In the genomic region with DNA sequence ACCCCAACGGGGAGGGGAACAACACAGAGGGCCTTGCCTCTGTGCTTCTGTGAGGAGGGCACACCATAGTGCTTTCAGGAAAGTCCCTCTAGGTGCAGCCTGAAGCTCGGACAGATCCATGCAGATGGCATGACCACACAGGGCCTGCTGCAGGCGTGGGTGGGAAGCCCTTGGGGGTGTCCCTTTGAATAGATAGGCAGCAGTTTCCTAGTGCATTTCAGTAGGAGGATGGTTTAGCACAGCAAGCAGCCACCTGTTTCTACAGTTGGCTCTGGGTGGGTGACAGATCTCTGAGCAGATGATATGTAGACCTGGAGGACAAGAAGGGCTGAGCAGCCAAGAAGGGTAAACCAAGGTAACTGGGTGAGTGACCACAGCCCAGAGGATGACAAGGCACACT, we compare ENCODE assay signal across 26 mouse cellular contexts.
A peak's percentile ranks its signal among the peaks of the same experiment; 100 is the strongest.
DNase-seq lines count a peak whose midpoint lies in the region; ATAC-seq lines count a peak whose summit lies in the region.
"Had no signal": no experiment of that assay in that cellular context is flagged by ENCODE, and none has a peak within 500 bp of the region (broad histone marks: within the 10 kb centered on the region; RNA-seq: fewer than 3 reads in every experiment).

No protein-coding gene starts in this region.

- no peaks in the 10 kb centered on the region for H3K9me3 ChIP-seq in embryonic facial prominence, embryonic 15.5 days (replicated peaks)
- no peaks in the 10 kb centered on the region for H3K9me3 ChIP-seq in embryonic facial prominence, embryonic 10.5 days
- H3K9me3 ChIP-seq: embryonic facial prominence, embryonic 12.5 days; forebrain, embryonic 12.5 days; forebrain, embryonic 15.5 days; heart, embryonic 12.5 days; heart, embryonic 15.5 days had no signal

- H3K9ac ChIP-seq in embryonic facial prominence, embryonic 15.5 days: no peak overlapping the region
- H3K9ac ChIP-seq: embryonic facial prominence, embryonic 12.5 days; forebrain, embryonic 12.5 days; forebrain, embryonic 15.5 days; heart, embryonic 12.5 days; heart, embryonic 15.5 days; hindbrain, embryonic 14.5 days had no signal

- H3K4me3 ChIP-seq in embryonic facial prominence, embryonic 15.5 days (replicated peaks): no peak overlapping the region
- no peak overlapping the region for H3K4me3 ChIP-seq in embryonic facial prominence, embryonic 10.5 days
- H3K4me3 ChIP-seq: embryonic facial prominence, embryonic 12.5 days; erythroblast, embryonic 14.5 days; forebrain, embryonic 12.5 days; forebrain, embryonic 15.5 days; heart, embryonic 12.5 days; heart, embryonic 15.5 days had no signal

- H3K27me3 ChIP-seq in embryonic facial prominence, embryonic 15.5 days: no peaks in the 10 kb centered on the region
- H3K27me3 ChIP-seq in embryonic facial prominence, embryonic 10.5 days (replicated peaks; ENCODE audit: low read depth, poor library complexity, severe bottlenecking): no peaks in the 10 kb centered on the region
- H3K27me3 ChIP-seq: embryonic facial prominence, embryonic 12.5 days; forebrain, embryonic 12.5 days; forebrain, embryonic 15.5 days; heart, embryonic 12.5 days; heart, embryonic 15.5 days had no signal

- no peak overlapping the region for H3K4me2 ChIP-seq in embryonic facial prominence, embryonic 15.5 days (replicated peaks)
- H3K4me2 ChIP-seq: embryonic facial prominence, embryonic 12.5 days; forebrain, embryonic 12.5 days; forebrain, embryonic 15.5 days; heart, embryonic 12.5 days; heart, embryonic 15.5 days; hindbrain, embryonic 14.5 days had no signal

- H3K36me3 ChIP-seq in embryonic facial prominence, embryonic 15.5 days: no peaks in the 10 kb centered on the region
- H3K36me3 ChIP-seq in embryonic facial prominence, embryonic 10.5 days (replicated peaks): no peaks in the 10 kb centered on the region
- H3K36me3 ChIP-seq: embryonic facial prominence, embryonic 12.5 days; forebrain, embryonic 12.5 days; forebrain, embryonic 15.5 days had no signal

- no peak for DNase-seq in embryonic facial prominence, embryonic 10.5 days (ENCODE audit: low spot score)
- peak; percentile 35 to 39 for DNase-seq in layer of hippocampus, postnatal 36 days
- DNase-seq in layer of hippocampus, postnatal 25 days (ENCODE audit: extremely low spot score in 1 of 2, low spot score in 1 of 2): no peak
- peak; percentile 8 for DNase-seq in urinary bladder, adult 2 months (ENCODE audit: low spot score)
- no peak for DNase-seq in urinary bladder, postnatal 4 days (ENCODE audit: low spot score in 2 of 2)
- DNase-seq in adrenal gland, adult 8-10 months: no peak
- DNase-seq: adrenal gland, postnatal 10 days; adrenal gland, postnatal 36 days; B cell, adult 2 months; cerebellum, adult 11 months; cerebellum, adult 9-10 months; cerebellum, postnatal 14 days; gastrocnemius, postnatal 25 days; heart, adult 18-20 months; heart, postnatal 10 days; heart, postnatal 4 days had no signal

- 63% methylated on average over 3 of the region's 3 CpGs for WGBS in embryonic facial prominence, embryonic 15.5 days
- WGBS in embryonic facial prominence, embryonic 10.5 days: 73% methylated on average over 3 of the region's 3 CpGs

- no peak overlapping the region for H3K27ac ChIP-seq in embryonic facial prominence, embryonic 15.5 days (replicated peaks)
- no peak overlapping the region for H3K27ac ChIP-seq in embryonic facial prominence, embryonic 10.5 days (replicated peaks)
- H3K27ac ChIP-seq: embryonic facial prominence, embryonic 12.5 days; forebrain, embryonic 12.5 days; forebrain, embryonic 15.5 days; heart, embryonic 15.5 days; hindbrain, embryonic 14.5 days; hindbrain, postnatal 0 days had no signal

- 0 out of 2 replicates have a peak, but pooled peaks have one; percentile 13 for ATAC-seq in embryonic facial prominence, embryonic 15.5 days (ENCODE audit: insufficient number of reproducible peaks, low FRiP score, low TSS enrichment, low read depth)
- ATAC-seq: forebrain, embryonic 15.5 days; hindbrain, postnatal 0 days; inflammation-experienced regulatory T-cells, adult 6 months had no signal

- H3K4me1 ChIP-seq in embryonic facial prominence, embryonic 15.5 days: no peaks in the 10 kb centered on the region
- peaks cover 10% of the 10 kb centered on the region; the same call in 1 of the 2 replicates for H3K4me1 ChIP-seq in embryonic facial prominence, embryonic 10.5 days
- H3K4me1 ChIP-seq: embryonic facial prominence, embryonic 12.5 days; forebrain, embryonic 12.5 days; forebrain, embryonic 15.5 days had no signal

Comparison
In these comparisons a context has a peak if more than half of its experiments do, and no peak if none do; other contexts are left out.
1. DNase-seq: peak in layer of hippocampus, postnatal 36 days (2 of 2) and urinary bladder, adult 2 months (single experiment); none in embryonic facial prominence, embryonic 10.5 days (single experiment), layer of hippocampus, postnatal 25 days (0 of 2), urinary bladder, postnatal 4 days (0 of 2) and adrenal gland, adult 8-10 months (single experiment).